Mouse (Mus musculus): ENCODE measurements around the gene Nfatc3. TPM values are rescaled to one million over a fixed set of nuclear protein-coding genes. Genes with fewer than 3 reads are reported as not detected.

Nfatc3 gene
- polyA plus RNA-seq, 1 experiment from 2014 or later = 7.3 TPM

GRCm38 (mm10) chr8:106044151-106044550 lies 14.5 kb upstream of the Nfatc3 start:
- 90% methylated on average over 3 of the region's 3 CpGs for WGBS
- H3K27me3 ChIP-seq (replicated peaks; ENCODE audit: low read depth, poor library complexity, severe bottlenecking) = no peaks in the 10 kb centered on the region
- DNase-seq (ENCODE audit: low spot score) = peak; percentile 14
- H3K27ac ChIP-seq (replicated peaks) = no peak overlapping the region
- H3K4me1 ChIP-seq = peaks cover 7% of the 10 kb centered on the region; the same call in 1 of the 2 replicates
- peaks cover 33% of the 10 kb centered on the region for H3K36me3 ChIP-seq (replicated peaks)
- H3K4me3 ChIP-seq = no peak overlapping the region
- no peaks in the 10 kb centered on the region for H3K9me3 ChIP-seq

DNA sequence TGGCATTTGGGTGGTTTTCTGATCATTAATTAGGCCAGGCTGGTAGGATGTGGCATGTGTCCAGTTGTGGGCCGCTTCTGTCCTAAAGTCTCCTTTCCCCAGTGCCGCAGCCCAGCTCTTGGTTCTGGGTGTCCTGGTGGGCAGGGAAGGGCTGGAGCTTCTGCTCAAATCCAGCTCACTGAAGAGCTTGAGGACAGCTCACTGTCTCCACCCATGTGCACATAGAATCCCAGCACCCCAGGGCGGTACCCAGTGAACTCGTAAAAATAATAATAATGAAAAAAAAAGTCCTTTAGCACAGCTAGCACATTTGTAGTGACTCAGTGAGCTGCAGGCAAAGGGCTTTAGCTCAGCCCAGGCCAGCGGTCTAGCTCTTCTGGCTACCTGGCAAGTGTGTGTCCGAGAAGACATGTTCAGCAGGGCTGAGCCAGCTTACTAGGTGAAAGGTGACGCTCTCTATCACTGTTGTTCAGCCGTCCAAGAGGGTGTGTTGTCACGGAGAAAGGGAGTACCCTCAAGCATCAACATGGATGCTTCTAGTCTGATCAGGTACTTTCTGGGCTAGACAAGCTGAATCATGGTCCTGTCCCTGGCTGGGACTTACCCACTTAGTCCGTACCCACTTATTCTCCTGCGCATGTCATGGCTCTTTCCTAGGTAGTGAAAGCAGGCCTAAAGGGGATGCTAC lies 11.6 kb upstream of the Nfatc3 start:
- Histone ChIP-seq H3K4me1 (peaks cover 7% of the 10 kb centered on the region; the same call in 1 of the 2 replicates), H3K27ac (replicated peaks) (no peak overlapping the region), H3K4me3 (no peak overlapping the region), H3K9me3 (no peaks in the 10 kb centered on the region), H3K27me3 (replicated peaks; ENCODE audit: low read depth, poor library complexity, severe bottlenecking) (no peaks in the 10 kb centered on the region), H3K36me3 (replicated peaks) (peaks cover 51% of the 10 kb centered on the region)
- WGBS = 92% methylated on average over 11 of the region's 11 CpGs
- no peak for DNase-seq (ENCODE audit: low spot score)

- no peak for DNase-seq (ENCODE audit: low spot score)
- H3K4me3 ChIP-seq = no peak overlapping the region
- no peak overlapping the region for H3K27ac ChIP-seq (replicated peaks)
- H3K9me3 ChIP-seq = no peaks in the 10 kb centered on the region
- WGBS = 91% methylated on average over 5 of the region's 5 CpGs
- H3K36me3 ChIP-seq (replicated peaks) = peaks cover 59% of the 10 kb centered on the region
- no peaks in the 10 kb centered on the region for H3K27me3 ChIP-seq (replicated peaks; ENCODE audit: low read depth, poor library complexity, severe bottlenecking)
- H3K4me1 ChIP-seq = peaks cover 7% of the 10 kb centered on the region; the same call in 1 of the 2 replicates
Observed at GRCm38 (mm10) chr8:106047854-106048630, 10.6 kb upstream of the Nfatc3 start.

- Histone ChIP-seq H3K27ac (replicated peaks) (no peak overlapping the region), H3K4me3 (no peak overlapping the region), H3K4me1 (no peaks in the 10 kb centered on the region), H3K27me3 (replicated peaks; ENCODE audit: low read depth, poor library complexity, severe bottlenecking) (no peaks in the 10 kb centered on the region), H3K9me3 (no peaks in the 10 kb centered on the region), H3K36me3 (replicated peaks) (peaks cover 69% of the 10 kb centered on the region)
- 87% methylated on average over 6 of the region's 6 CpGs for WGBS
- no peak for DNase-seq (ENCODE audit: low spot score)
Observed at GRCm38 (mm10) chr8:106049840-106050239, 8.8 kb upstream of the Nfatc3 start.

DNA sequence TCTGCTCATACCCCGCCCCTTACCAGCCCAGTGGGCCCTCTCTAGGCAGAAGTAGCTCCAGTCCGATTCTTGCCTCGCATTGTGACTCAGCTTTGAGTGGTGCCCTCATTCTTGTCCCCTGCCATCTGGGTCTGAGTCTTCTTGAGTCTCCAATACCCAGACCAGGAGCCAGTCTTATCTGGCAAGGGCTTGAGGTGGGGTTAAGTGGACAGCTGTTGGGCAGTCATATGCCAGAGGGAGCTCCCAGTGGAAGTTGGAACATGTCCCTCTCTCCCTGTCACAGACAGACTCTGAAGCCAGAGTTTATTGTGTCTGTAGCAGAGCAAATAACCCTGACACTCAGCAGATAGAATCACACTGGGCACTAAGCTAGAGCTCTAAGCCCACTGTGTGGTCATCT lies 7.6 kb upstream of the Nfatc3 start:
- Histone ChIP-seq H3K4me3 (no peak overlapping the region), H3K4me1 (no peaks in the 10 kb centered on the region), H3K27me3 (replicated peaks; ENCODE audit: low read depth, poor library complexity, severe bottlenecking) (no peaks in the 10 kb centered on the region), H3K9me3 (no peaks in the 10 kb centered on the region), H3K27ac (replicated peaks) (no peak overlapping the region), H3K36me3 (replicated peaks) (peaks cover 62% of the 10 kb centered on the region)
- 87% methylated on average over 3 of the region's 3 CpGs for WGBS
- DNase-seq (ENCODE audit: low spot score) = no peak

GRCm38 (mm10) chr8:106052510-106053089 lies 6.0 kb upstream of the Nfatc3 start:
- H3K9me3 ChIP-seq = no peaks in the 10 kb centered on the region
- DNase-seq (ENCODE audit: low spot score) = no peak
- WGBS = 92% methylated on average over 9 of the region's 9 CpGs

DNA sequence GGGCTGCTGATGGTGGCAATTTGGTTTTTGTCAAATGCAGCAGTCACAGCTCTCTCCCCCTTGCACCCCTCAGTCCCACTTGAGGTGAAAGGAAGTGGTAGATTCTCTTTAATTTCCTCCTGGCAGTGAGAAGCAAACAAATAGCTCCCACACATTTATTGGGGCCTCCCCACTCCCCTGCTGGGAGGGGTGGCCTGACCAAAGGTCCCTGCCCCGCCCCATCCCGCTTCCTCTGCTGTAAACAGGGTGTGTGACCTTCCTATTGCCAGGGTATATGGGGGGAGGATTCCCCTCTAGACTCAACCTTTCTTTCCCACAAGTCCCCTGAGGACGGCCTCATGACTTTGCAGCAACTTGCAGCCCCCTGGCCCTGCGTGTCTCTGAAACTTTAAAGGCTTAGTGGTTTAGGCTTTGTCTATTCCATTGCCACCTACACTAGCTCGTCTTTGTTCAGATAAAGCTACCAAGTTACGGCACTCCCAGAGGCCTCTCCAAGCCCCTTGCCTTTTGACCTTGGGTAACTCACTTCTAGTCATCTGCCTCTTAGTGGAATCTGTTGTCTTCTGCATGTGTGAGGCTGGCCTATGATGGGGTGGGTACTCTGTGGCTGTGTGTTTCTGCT lies 4.3 kb upstream of the Nfatc3 start:
- peaks cover 45% of the 10 kb centered on the region for H3K36me3 ChIP-seq (replicated peaks)
- DNase-seq (ENCODE audit: low spot score) = no peak
- WGBS = 78% methylated on average over 6 of the region's 6 CpGs
- H3K27ac ChIP-seq (replicated peaks) = no peak overlapping the region
- H3K9me3 ChIP-seq = no peaks in the 10 kb centered on the region
- H3K27me3 ChIP-seq (replicated peaks; ENCODE audit: low read depth, poor library complexity, severe bottlenecking) = no peaks in the 10 kb centered on the region
- H3K4me3 ChIP-seq = no peak overlapping the region
- H3K4me1 ChIP-seq = peaks cover 12% of the 10 kb centered on the region

More at GRCm38 (mm10) chr8:106052510-106053089, 6.0 kb upstream of the Nfatc3 start:
- Histone ChIP-seq H3K4me1 (no peaks in the 10 kb centered on the region), H3K4me3 (no peak overlapping the region), H3K36me3 (replicated peaks) (peaks cover 50% of the 10 kb centered on the region), H3K27me3 (replicated peaks; ENCODE audit: low read depth, poor library complexity, severe bottlenecking) (no peaks in the 10 kb centered on the region), H3K27ac (replicated peaks) (no peak overlapping the region)

DNA sequence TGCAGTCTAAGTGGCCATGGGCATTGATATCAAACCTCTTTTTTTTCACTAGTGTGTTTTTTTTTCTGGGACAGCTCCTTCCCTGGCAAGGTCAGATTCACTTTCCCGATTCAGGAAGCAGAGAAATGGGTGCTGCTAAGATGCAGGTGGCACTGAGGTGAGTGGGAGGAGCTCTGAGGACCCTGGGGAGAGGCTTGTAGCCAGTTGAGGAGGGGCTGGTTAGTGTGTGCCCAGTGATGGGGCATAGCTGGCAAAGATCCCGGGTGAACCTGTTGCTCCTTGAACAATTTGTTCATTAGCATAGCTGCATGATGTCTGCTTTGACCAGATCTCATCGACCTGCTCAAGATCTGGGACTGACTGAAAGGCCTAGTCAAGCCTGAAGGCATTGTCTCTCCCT lies 3.6 kb upstream of the Nfatc3 start:
- H3K9me3 ChIP-seq = no peaks in the 10 kb centered on the region
- no peaks in the 10 kb centered on the region for H3K27me3 ChIP-seq (replicated peaks; ENCODE audit: low read depth, poor library complexity, severe bottlenecking)
- H3K4me3 ChIP-seq = no peak overlapping the region
- 59% methylated on average over 3 of the region's 3 CpGs for WGBS
- DNase-seq (ENCODE audit: low spot score) = no peak
- H3K4me1 ChIP-seq = peaks cover 12% of the 10 kb centered on the region
- H3K27ac ChIP-seq (replicated peaks) = no peak overlapping the region
- peaks cover 39% of the 10 kb centered on the region for H3K36me3 ChIP-seq (replicated peaks)

DNA sequence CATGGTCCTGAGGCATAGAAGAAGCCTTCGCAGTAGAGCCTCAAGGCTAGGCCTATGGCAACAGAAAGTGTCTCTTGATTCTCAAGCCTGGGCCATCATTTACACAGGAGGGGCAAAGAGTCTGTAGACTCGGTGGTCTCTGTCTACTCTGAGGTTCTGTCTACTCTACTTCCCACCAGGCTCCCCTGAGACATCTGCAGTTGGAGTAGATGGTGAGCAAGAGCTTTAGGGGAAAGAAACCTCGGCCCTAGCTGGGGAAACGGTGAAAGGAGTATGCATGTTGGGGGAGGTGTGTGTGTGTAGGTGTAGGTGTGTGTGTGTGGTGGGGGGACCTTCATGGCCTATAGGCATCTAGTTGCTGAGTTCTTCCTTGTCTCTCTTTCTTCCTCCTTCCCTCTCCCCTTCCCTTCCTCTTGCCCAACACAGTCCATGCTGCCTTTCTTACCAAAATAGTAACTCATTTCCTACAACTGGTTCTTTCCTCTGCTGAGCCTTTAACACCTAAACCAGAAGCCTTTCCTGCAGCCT lies 2.1 kb upstream of the Nfatc3 start:
- WGBS = 88% methylated on average over 4 of the region's 4 CpGs
- Histone ChIP-seq H3K4me1 (peaks cover 22% of the 10 kb centered on the region), H3K4me3 (no peak overlapping the region), H3K36me3 (replicated peaks) (peaks cover 28% of the 10 kb centered on the region), H3K9me3 (no peaks in the 10 kb centered on the region), H3K27me3 (replicated peaks; ENCODE audit: low read depth, poor library complexity, severe bottlenecking) (no peaks in the 10 kb centered on the region), H3K27ac (replicated peaks) (no peak overlapping the region)
- DNase-seq (ENCODE audit: low spot score) = no peak

DNA sequence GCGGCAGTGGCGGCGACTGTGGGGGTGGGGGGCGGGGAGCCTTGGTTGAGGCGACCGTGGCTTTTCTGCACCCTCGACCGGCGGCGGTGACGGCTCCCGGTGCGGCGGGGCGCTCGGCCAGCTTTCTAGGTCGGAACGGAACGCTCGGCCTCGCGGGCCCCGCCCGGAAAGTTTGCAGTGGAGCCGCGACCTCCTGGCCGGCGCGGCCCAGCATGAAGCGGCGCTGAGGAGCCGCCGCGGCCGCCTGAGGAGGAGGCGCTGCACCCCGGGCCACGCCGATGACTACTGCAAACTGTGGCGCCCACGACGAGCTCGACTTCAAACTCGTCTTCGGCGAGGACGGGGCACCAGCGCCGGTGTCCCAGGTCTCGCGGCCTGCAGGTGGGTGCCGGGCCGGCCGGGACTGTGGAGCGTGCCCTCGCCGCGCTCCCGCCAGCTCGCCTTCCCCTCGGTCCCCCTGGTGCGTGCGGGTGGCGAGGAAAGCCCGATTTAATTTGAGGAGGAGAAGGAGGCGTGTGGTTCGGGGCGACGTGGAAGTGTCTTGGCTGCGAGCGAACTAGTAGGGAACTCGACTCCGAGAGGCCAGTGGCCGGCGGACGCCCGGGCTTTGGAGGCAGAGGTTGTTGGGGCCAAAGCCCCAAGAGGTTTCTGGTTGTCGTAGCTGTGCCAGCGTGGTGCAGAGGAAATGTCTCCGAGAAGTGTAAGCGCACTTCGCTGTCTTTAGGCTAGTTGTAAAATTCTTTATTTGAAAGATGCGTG lies 1.2 kb downstream of the Nfatc3 start:
- WGBS = under 1% methylated on average over 83 of the region's 83 CpGs
- peak; percentile 80 for DNase-seq (ENCODE audit: low spot score)
- Histone ChIP-seq H3K4me3 (peak overlapping the region; percentile 96), H3K27ac (replicated peaks) (peak overlapping the region; percentile 95), H3K4me1 (peaks cover 26% of the 10 kb centered on the region), H3K9me3 (no peaks in the 10 kb centered on the region), H3K27me3 (replicated peaks; ENCODE audit: low read depth, poor library complexity, severe bottlenecking) (no peaks in the 10 kb centered on the region), H3K36me3 (replicated peaks) (no peaks in the 10 kb centered on the region)

DNA sequence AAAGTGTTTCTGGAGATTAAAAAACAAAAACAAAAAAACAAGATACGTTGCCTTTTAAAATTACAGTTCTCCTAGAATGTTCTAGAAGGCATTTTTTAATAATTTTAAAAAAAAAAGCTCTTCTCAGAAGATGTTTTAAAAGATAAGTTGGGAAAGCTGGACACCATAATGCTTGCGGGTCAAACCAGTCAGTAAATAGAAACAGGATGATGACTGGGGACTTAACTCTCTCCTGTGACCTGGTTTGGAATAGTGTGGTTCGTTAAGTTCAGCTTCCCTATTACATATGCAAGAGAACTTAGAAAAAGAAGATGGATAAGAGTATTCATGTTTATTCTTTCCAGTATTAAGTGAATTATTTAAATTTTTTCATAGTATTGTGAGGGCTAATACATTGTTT lies 1.9 kb downstream of the Nfatc3 start:
- no peaks in the 10 kb centered on the region for H3K36me3 ChIP-seq (replicated peaks)
- no peaks in the 10 kb centered on the region for H3K9me3 ChIP-seq
- H3K27ac ChIP-seq (replicated peaks) = no peak overlapping the region
- no peak for DNase-seq (ENCODE audit: low spot score)
- no peaks in the 10 kb centered on the region for H3K27me3 ChIP-seq (replicated peaks; ENCODE audit: low read depth, poor library complexity, severe bottlenecking)
- 8% methylated on average over 3 of the region's 3 CpGs for WGBS
- H3K4me1 ChIP-seq = peaks cover 26% of the 10 kb centered on the region
- H3K4me3 ChIP-seq = peak overlapping the region; percentile 96

- Histone ChIP-seq H3K27me3 (replicated peaks; ENCODE audit: low read depth, poor library complexity, severe bottlenecking) (no peaks in the 10 kb centered on the region), H3K9me3 (no peaks in the 10 kb centered on the region), H3K36me3 (replicated peaks) (peaks cover 2% of the 10 kb centered on the region; the same call in 1 of the 2 replicates), H3K4me1 (peaks cover 26% of the 10 kb centered on the region), H3K27ac (replicated peaks) (no peak overlapping the region), H3K4me3 (peak overlapping the region; percentile 96; the same call in 1 of the 2 replicates)
- no peak for DNase-seq (ENCODE audit: low spot score)
- WGBS = 91% methylated on average over 6 of the region's 6 CpGs
Observed at GRCm38 (mm10) chr8:106061686-106062085, 3.0 kb downstream of the Nfatc3 start.

All from embryonic facial prominence, embryonic 10.5 days (tissue).